Mouse (Mus musculus) thymus, adult 2 months (tissue): Measurements from ENCODE around the gene Gm10715.
"Not testable (repeated sequence)": the region's sequence is repeated elsewhere in the genome, so short reads cannot be mapped to it uniquely, and the experiment has no call there.

Experiments used
- CTCF ChIP-seq: fragments of 200-500 bp; IDR thresholded peaks from 2 replicates; pipeline ENCODE4 v1.5.1; 2012; ENCODE audit warnings: mild to moderate bottlenecking, control low read depth, low read length, moderate library complexity, borderline replicate concordance; ENCODE audit not compliant: control insufficient read depth, poor library complexity, insufficient read depth; ENCODE audit errors: extremely low read depth
- POLR2A ChIP-seq: fragments of 200-500 bp; IDR thresholded peaks from 2 replicates; pipeline ENCODE4 v1.6.1; 2012; ENCODE audit warnings: mild to moderate bottlenecking, low read length, control low read depth, moderate library complexity; ENCODE audit not compliant: control insufficient read depth, poor library complexity, insufficient read depth; ENCODE audit errors: extremely low read depth

DNA sequence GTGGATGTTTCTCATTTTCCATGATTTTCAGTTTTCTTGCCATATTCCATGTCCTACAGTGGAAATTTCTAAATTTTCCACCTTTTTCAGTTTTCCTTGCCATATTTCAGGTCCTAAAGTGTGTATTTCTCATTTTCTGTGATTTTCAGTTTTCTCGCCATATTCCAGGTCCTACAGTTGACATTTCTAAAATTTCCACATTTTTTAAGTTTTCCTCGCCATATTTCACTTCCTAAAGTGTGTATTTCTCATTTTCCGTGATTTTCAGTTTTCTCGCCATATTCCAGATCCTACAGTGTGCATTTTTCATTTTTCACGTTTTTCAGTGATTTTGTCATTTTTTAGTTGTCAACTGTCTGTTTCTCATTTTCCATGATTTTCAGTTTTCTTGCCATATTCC, 27.3 kb upstream of the Gm10715 start:
- not testable (repeated sequence) for TF ChIP-seq POLR2A, CTCF
